Mouse (Mus musculus): ENCODE data around the gene Apoc4. TPM values are rescaled to one million over a fixed set of nuclear protein-coding genes. Genes with fewer than 3 reads are reported as not detected.

The Apoc4 gene
- polyA plus RNA-seq, 1 experiment from 2014 or later, result not detected

GRCm38 (mm10) chr7:19685374-19685773, 4.1 kb upstream of the Apoc4 start:
- Histone ChIP-seq H3K36me3 (no peaks in the 10 kb centered on the region), H3K27ac (no peak overlapping the region), H3K4me1 (peaks cover 5% of the 10 kb centered on the region; the same call in 1 of the 2 replicates), H3K9me3 (replicated peaks) (no peaks in the 10 kb centered on the region), H3K27me3 (ENCODE audit: low read depth, poor library complexity, severe bottlenecking) (no peaks in the 10 kb centered on the region), H3K4me3 (no peak overlapping the region)
- WGBS, result 64% methylated on average over 4 of the region's 4 CpGs
- DNase-seq (ENCODE audit: low spot score), result no peak

- no peaks in the 10 kb centered on the region for H3K36me3 ChIP-seq
- H3K27me3 ChIP-seq (ENCODE audit: low read depth, poor library complexity, severe bottlenecking), result no peaks in the 10 kb centered on the region
- WGBS, result 88% methylated on average over 6 of the region's 6 CpGs
- no peak overlapping the region for H3K4me3 ChIP-seq
- DNase-seq (ENCODE audit: low spot score), result no peak
- H3K9me3 ChIP-seq (replicated peaks), result no peaks in the 10 kb centered on the region
- H3K4me1 ChIP-seq, result peaks cover 5% of the 10 kb centered on the region; the same call in 1 of the 2 replicates
- no peak overlapping the region for H3K27ac ChIP-seq
These were observed 2.5 kb upstream of the Apoc4 start for GRCm38 (mm10) chr7:19683771-19684201.

- Histone ChIP-seq H3K36me3 (no peaks in the 10 kb centered on the region), H3K27ac (no peak overlapping the region), H3K4me1 (peaks cover 5% of the 10 kb centered on the region; the same call in 1 of the 2 replicates), H3K4me3 (no peak overlapping the region), H3K9me3 (replicated peaks) (no peaks in the 10 kb centered on the region), H3K27me3 (ENCODE audit: low read depth, poor library complexity, severe bottlenecking) (no peaks in the 10 kb centered on the region)
- DNase-seq (ENCODE audit: low spot score), result no peak
- WGBS, result 77% methylated on average over 3 of the region's 3 CpGs
These were observed 1.7 kb upstream of the Apoc4 start for GRCm38 (mm10) chr7:19682979-19683378.

GRCm38 (mm10) chr7:19680702-19681101, 577 bp downstream of the Apoc4 start:
- H3K4me1 ChIP-seq, result no peaks in the 10 kb centered on the region
- no peak overlapping the region for H3K4me3 ChIP-seq
- H3K27ac ChIP-seq, result no peak overlapping the region
- H3K36me3 ChIP-seq, result no peaks in the 10 kb centered on the region
- no peaks in the 10 kb centered on the region for H3K27me3 ChIP-seq (ENCODE audit: low read depth, poor library complexity, severe bottlenecking)
- no peaks in the 10 kb centered on the region for H3K9me3 ChIP-seq (replicated peaks)
- DNase-seq (ENCODE audit: low spot score), result no peak
- WGBS, result 92% methylated on average over 2 of the region's 2 CpGs

GRCm38 (mm10) chr7:19678901-19679300, 2.4 kb downstream of the Apoc4 start:
- WGBS, result 89% methylated on average over 3 of the region's 3 CpGs
- no peak for DNase-seq (ENCODE audit: low spot score)
- Histone ChIP-seq H3K9me3 (replicated peaks) (no peaks in the 10 kb centered on the region), H3K4me1 (no peaks in the 10 kb centered on the region), H3K27me3 (ENCODE audit: low read depth, poor library complexity, severe bottlenecking) (no peaks in the 10 kb centered on the region), H3K36me3 (no peaks in the 10 kb centered on the region), H3K27ac (no peak overlapping the region), H3K4me3 (no peak overlapping the region)

- DNase-seq (ENCODE audit: low spot score), result no peak
- no peaks in the 10 kb centered on the region for H3K9me3 ChIP-seq (replicated peaks)
- H3K4me1 ChIP-seq, result no peaks in the 10 kb centered on the region
- H3K4me3 ChIP-seq, result no peak within 1 kb of the TSS
- 81% methylated on average over 8 of the region's 8 CpGs for WGBS
- no peaks in the 10 kb centered on the region for H3K36me3 ChIP-seq
- H3K27ac ChIP-seq, result no peak within 1 kb of the TSS
- H3K27me3 ChIP-seq (ENCODE audit: low read depth, poor library complexity, severe bottlenecking), result no peaks in the 10 kb centered on the region
These were observed 3.4 kb downstream of the Apoc4 start, which contains the start of gene Apoc2 for GRCm38 (mm10) chr7:19677872-19678271. TSS of gene Apoc2 (minus strand) at chr7:19677941.

- Histone ChIP-seq H3K4me1 (no peaks in the 10 kb centered on the region), H3K36me3 (no peaks in the 10 kb centered on the region), H3K9me3 (replicated peaks) (no peaks in the 10 kb centered on the region), H3K27ac (no peak overlapping the region), H3K4me3 (no peak overlapping the region), H3K27me3 (ENCODE audit: low read depth, poor library complexity, severe bottlenecking) (no peaks in the 10 kb centered on the region)
- no peak for DNase-seq (ENCODE audit: low spot score)
- 76% methylated on average over 1 of the region's 1 CpGs for WGBS
These were observed 4.6 kb downstream of the Apoc4 start for GRCm38 (mm10) chr7:19676662-19677061.

GRCm38 (mm10) chr7:19675824-19676223, 5.5 kb downstream of the Apoc4 start:
- Histone ChIP-seq H3K27me3 (ENCODE audit: low read depth, poor library complexity, severe bottlenecking) (no peaks in the 10 kb centered on the region), H3K4me3 (no peak overlapping the region), H3K4me1 (no peaks in the 10 kb centered on the region), H3K27ac (no peak overlapping the region), H3K36me3 (no peaks in the 10 kb centered on the region), H3K9me3 (replicated peaks) (no peaks in the 10 kb centered on the region)
- DNase-seq (ENCODE audit: low spot score), result no peak
- 89% methylated on average over 10 of the region's 10 CpGs for WGBS

- H3K4me1 ChIP-seq, result peaks cover 9% of the 10 kb centered on the region
- no peak for DNase-seq (ENCODE audit: low spot score)
- WGBS, result 71% methylated on average over 14 of the region's 14 CpGs
These were observed 8.1 kb downstream of the Apoc4 start for GRCm38 (mm10) chr7:19673083-19673699.

GRCm38 (mm10) chr7:19671511-19671910, 9.8 kb downstream of the Apoc4 start:
- peaks cover 9% of the 10 kb centered on the region for H3K4me1 ChIP-seq
- H3K36me3 ChIP-seq, result no peaks in the 10 kb centered on the region
- H3K27me3 ChIP-seq (ENCODE audit: low read depth, poor library complexity, severe bottlenecking), result no peaks in the 10 kb centered on the region
- H3K4me3 ChIP-seq, result no peak overlapping the region
- WGBS, result 72% methylated on average over 10 of the region's 10 CpGs
- H3K27ac ChIP-seq, result no peak overlapping the region
- H3K9me3 ChIP-seq (replicated peaks), result no peaks in the 10 kb centered on the region
- DNase-seq (ENCODE audit: low spot score), result no peak

More at GRCm38 (mm10) chr7:19673083-19673699, 8.1 kb downstream of the Apoc4 start:
- Histone ChIP-seq H3K9me3 (replicated peaks) (no peaks in the 10 kb centered on the region), H3K36me3 (no peaks in the 10 kb centered on the region), H3K27ac (no peak overlapping the region), H3K4me3 (no peak overlapping the region), H3K27me3 (ENCODE audit: low read depth, poor library complexity, severe bottlenecking) (no peaks in the 10 kb centered on the region)

GRCm38 (mm10) chr7:19668947-19669721, 12.1 kb downstream of the Apoc4 start:
- Histone ChIP-seq H3K9me3 (replicated peaks) (no peaks in the 10 kb centered on the region), H3K36me3 (no peaks in the 10 kb centered on the region), H3K4me1 (peaks cover 16% of the 10 kb centered on the region), H3K27ac (peak overlapping the region; percentile 65), H3K27me3 (ENCODE audit: low read depth, poor library complexity, severe bottlenecking) (no peaks in the 10 kb centered on the region), H3K4me3 (peak overlapping the region; percentile 27; the same call in 1 of the 2 replicates)
- DNase-seq (ENCODE audit: low spot score), result peak; percentile 92
- WGBS, result 9% methylated on average over 10 of the region's 10 CpGs

GRCm38 (mm10) chr7:19667434-19667833, 13.8 kb downstream of the Apoc4 start:
- H3K36me3 ChIP-seq, result peaks cover 6% of the 10 kb centered on the region
- H3K4me3 ChIP-seq, result no peak overlapping the region
- no peak overlapping the region for H3K27ac ChIP-seq
- no peaks in the 10 kb centered on the region for H3K9me3 ChIP-seq (replicated peaks)
- H3K4me1 ChIP-seq, result peaks cover 25% of the 10 kb centered on the region
- H3K27me3 ChIP-seq (ENCODE audit: low read depth, poor library complexity, severe bottlenecking), result no peaks in the 10 kb centered on the region
- 88% methylated on average over 2 of the region's 2 CpGs for WGBS
- DNase-seq (ENCODE audit: low spot score), result no peak

- peaks cover 12% of the 10 kb centered on the region for H3K36me3 ChIP-seq
- H3K27ac ChIP-seq, result no peak overlapping the region
- H3K4me1 ChIP-seq, result peaks cover 25% of the 10 kb centered on the region
- WGBS, result 66% methylated on average over 3 of the region's 3 CpGs
- H3K9me3 ChIP-seq (replicated peaks), result no peaks in the 10 kb centered on the region
- no peaks in the 10 kb centered on the region for H3K27me3 ChIP-seq (ENCODE audit: low read depth, poor library complexity, severe bottlenecking)
- no peak overlapping the region for H3K4me3 ChIP-seq
- DNase-seq (ENCODE audit: low spot score), result no peak
These were observed 14.5 kb downstream of the Apoc4 start for GRCm38 (mm10) chr7:19666750-19667149.
